Mouse (Mus musculus): ENCODE measurements around the gene Clpx.

Clpx gene

GRCm38 (mm10) chr9:65346476-65347111, 52.5 kb downstream of the Clpx start:
- peak; percentile 60 for DNase-seq (ENCODE audit: low read depth, low spot score)

DNA sequence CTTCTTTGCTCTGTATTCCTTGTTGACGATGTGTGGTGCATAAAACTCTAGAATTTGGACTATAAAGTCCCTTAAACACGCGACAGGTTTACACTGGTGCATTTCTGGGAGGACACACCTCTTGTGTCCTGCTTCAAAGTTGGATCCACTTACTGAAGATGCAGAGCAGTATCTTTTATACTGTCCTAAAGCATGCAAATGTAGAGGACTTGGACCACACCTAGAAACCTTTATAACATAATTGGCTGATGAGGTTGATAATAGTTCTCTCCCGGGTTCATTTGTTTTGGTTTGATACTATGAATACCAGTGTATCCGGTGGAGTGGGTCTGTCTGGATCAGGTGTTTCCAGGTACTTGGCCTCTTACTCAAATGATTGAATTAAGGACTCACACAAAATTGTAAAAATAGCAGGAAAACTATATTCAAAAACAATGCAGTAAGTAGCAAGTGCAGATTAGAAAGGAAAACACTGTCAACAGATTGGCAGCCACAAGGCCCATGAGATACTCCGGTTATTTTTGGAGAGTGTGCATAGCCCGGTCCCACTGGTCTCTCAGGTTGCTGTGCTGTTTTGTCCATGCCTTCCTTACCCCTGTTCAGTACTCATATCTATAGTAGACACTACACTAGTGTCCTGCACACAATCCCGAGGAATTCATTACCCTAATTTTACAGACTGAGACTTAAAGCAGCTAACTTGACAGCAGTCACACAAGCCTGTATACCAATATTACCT, 53.2 kb downstream of the Clpx start:
- peak; percentile 51 for DNase-seq (ENCODE audit: low read depth, low spot score)

- DNase-seq (ENCODE audit: low read depth, low spot score), result no peak
Measured at GRCm38 (mm10) chr9:65353251-65353650, 59.2 kb downstream of the Clpx start.

DNA sequence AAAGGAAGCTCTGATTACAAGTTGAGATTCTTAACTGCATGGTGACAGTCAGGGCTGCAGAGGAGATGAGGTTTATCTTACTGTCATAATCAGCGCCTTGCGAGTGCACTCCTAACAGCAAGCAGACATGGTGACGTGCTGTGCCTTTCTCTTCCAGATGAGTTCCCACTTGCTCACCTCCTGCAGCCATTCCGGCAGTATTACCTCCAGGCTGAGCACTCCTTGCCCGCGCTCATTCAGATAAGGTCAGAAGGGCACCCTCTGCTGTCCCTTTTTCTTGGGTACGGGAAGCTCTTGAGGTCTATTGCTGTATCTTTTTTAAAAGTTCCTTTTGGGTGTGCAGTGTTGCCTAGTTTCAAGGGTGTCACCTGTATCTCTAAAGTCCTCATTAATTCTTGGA, 62.5 kb downstream of the Clpx start:
- peak; percentile 45 for DNase-seq (ENCODE audit: low read depth, low spot score)

GRCm38 (mm10) chr9:65356971-65357370, 62.9 kb downstream of the Clpx start:
- peak; percentile 16 for DNase-seq (ENCODE audit: low read depth, low spot score)

GRCm38 (mm10) chr9:65358956-65359480, 65.0 kb downstream of the Clpx start:
- DNase-seq (ENCODE audit: low read depth, low spot score), result no peak

DNA sequence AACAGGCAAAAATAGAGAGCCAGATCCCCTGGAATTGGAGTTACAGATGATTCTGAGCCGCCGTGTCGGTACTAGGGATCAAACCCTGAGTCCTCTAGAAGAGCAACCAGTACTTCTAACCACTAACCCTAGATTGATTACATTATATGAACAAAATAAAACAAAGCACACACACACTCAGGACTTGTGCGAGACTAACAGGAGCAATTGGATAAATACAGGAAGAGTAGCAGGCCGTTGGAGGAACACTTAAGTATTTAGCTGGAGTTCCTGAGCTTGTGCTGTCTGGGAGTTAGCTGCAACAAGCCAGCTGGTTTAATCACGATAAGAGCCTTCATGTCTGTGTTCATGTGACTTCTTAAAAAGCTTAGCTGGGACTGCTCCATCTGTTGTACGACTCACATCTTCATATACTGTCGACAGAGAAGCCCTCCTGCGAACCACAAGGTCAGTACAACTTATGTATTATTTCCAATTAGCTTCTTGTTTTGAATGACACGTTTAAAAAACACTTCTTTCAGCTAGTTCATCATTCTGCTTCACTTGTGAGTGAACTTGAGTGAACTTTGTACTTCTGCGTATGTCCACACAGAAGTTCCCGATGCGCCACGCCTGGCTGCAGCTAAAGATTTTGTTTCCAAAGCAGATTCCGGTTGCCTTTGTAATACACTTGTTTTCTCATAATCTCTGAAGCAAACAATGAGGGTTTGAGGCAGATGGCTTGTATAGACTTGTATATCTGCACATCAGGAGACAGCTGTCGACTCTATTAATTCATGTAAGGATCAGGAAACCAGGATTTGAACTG, 66.8 kb downstream of the Clpx start, which contains the start of gene Ubap1l:
TSS of gene Ubap1l (plus strand) at position 401 of the 808 bp plus-strand sequence.
- DNase-seq (ENCODE audit: low read depth, low spot score), result no peak

- DNase-seq (ENCODE audit: low read depth, low spot score), result no peak
Measured at GRCm38 (mm10) chr9:65363684-65364083, 69.6 kb downstream of the Clpx start.

- no peak for DNase-seq (ENCODE audit: low read depth, low spot score)
Measured at GRCm38 (mm10) chr9:65365721-65366120, 71.7 kb downstream of the Clpx start.

DNA sequence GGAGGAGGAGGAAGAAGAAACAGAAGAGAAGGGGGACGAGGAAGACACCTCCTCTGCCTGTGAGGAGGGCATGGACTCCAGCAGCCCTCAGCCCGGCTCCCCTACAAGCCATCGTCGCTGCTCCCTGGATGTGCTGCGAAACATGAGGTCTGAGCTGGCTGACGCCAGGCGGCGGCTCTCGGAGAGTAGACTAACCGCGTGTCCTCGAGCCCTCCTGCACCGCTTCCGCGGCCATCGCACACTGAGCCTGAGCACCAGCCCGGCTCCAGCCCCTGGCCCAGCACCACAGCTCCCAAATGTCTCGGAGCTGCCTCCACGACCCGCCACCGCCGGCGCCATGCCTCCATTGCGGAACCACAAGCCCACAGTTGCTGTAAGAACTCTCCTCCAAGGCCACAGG, 77.7 kb downstream of the Clpx start:
- peak; percentile 21 for DNase-seq (ENCODE audit: low read depth, low spot score)

DNA sequence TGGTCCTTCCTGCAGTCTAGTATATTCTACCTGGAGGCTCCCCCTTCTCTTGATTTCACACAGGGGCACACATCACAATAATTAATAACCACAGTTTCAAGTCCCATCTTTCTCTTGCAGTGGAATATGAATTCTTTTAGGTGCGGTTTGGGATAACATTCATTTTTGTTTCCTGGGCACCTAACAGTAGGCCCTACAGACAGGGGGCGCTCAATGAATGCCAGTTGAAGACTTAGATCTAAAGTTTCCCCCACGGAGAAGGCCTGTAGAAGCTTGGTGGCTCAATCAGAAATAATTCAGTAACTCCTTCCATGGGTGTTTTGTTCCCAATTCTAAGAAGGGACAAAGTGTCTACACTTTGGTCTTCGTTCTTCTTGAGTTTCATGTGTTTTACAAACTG, 78.4 kb downstream of the Clpx start:
- DNase-seq (ENCODE audit: low read depth, low spot score), result peak; percentile 52

DNA sequence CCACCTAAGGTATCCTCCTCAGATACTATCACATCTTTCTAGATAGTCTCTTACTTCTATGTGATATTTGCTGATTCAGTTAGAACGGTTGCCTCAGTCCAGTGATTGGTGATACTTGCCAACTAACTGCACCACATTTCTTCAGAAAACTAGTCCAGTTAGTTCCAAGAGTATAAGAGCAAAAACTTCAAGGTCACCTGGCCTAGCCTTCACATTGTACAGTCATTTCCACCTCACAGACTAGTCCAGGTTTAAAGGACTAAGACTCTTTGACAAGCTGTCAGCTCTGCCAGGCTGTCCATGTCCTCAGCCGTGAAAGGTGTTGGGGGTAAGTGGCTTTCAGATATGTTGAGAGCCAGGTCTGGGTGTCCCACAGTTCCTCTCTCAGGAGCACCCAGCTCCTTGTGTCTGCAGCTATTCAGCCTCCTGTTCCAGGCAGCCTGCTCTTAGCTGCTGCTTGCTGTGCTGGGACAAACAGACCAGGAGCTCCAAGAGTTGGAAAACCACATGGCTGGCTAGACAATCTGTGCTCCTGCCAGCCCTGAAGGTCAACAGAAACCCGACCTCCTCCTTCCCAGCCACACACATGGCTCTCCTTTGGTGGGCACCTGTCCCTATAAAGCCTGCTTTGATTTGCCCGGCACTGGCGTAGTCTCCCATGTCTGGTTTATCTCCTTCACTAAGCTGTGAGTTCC, 80.6 kb downstream of the Clpx start:
- no peak for DNase-seq (ENCODE audit: low read depth, low spot score)

DNA sequence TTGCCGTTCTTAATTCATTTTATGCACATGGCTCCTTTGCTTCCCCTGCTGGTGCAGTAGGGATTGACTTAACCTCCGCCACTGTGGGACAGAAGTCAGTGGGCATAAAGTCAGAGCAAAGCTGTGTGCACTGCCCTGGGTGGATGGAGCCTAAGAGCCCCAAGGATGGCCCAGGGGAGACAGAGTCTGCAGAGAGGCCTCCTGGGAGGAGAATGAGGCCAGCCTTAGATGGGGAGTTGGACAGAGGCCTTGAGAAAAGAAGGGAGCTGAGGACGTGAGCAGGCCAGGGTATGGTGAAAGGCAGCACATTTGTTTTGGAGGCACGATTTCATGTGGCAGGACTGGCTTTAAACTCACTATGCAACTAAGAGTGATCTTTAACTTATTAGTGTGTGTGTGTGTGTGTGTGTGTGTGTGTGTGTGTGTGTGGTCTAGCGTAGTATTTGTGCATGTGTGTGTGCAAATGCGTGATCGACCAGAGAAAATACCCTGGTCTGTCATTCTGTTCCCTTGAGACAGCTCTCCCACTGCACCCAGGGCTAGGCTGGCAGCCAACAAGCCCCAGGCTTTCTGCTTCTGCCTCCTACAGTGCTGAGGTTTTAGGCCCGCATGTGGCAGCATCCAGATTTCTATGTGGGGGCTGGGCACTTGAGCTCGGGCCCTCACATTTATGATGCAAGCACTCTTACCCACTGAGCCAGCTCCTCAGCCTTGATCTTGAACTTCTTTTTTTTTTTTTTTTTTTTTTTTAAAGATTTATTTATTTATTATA, 81.3 kb downstream of the Clpx start:
- no peak for DNase-seq (ENCODE audit: low read depth, low spot score)
